Mouse (Mus musculus): ENCODE results near the gene Smg7.

The Smg7 gene

DNA sequence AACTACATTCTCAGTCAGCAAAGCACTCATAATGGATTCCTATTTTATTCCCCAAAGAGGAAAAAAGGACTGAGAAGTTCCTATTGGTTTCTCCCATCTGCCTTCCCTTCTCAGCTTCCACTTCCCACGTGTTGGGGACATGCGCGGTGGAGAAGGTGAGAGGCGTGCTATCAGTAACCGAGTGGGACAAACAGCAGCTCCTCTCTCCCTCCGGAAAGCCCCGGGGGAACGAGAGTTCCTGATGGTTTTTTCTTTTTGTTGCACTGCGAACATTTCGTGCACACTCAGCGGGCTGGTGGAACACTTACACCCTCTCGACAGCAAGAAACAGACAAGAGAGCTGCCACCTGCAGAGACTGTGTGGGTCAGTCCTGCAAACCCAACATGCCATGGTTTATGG is 63.6 kb downstream of the Smg7 start:
- DNase-seq, result no peak

GRCm38 (mm10) chr1:152838026-152838702 is 64.3 kb downstream of the Smg7 start:
- no peak for DNase-seq

GRCm38 (mm10) chr1:152835061-152835460 is 67.4 kb downstream of the Smg7 start:
- DNase-seq, result no peak

GRCm38 (mm10) chr1:152832316-152832715 is 70.1 kb downstream of the Smg7 start:
- no peak for DNase-seq

DNA sequence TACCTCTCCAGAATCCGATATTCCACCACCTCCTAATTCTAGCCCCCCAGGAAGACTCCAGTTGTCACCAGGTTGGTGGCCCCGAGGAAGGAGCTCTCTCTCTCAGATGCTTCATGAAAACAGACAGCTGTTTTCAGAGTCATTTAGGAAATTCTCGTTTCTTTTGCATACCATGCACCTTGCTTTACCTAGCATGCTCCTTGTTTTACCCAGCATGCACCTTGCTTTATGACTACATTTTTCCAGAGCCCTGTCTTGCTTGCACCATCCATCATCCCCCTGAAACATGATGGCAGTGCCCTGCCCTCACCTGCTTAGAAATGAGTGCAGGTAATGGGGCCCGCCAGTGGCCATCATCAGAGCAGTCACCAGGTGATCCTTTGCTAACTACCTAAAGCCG is 70.8 kb downstream of the Smg7 start:
- no peak for DNase-seq

- no peak for DNase-seq
These were observed 71.4 kb downstream of the Smg7 start for GRCm38 (mm10) chr1:152831003-152831402.

GRCm38 (mm10) chr1:152830054-152830453 is 72.4 kb downstream of the Smg7 start:
- no peak for DNase-seq

- DNase-seq, result no peak
These were observed 73.7 kb downstream of the Smg7 start for GRCm38 (mm10) chr1:152828637-152829355.

DNA sequence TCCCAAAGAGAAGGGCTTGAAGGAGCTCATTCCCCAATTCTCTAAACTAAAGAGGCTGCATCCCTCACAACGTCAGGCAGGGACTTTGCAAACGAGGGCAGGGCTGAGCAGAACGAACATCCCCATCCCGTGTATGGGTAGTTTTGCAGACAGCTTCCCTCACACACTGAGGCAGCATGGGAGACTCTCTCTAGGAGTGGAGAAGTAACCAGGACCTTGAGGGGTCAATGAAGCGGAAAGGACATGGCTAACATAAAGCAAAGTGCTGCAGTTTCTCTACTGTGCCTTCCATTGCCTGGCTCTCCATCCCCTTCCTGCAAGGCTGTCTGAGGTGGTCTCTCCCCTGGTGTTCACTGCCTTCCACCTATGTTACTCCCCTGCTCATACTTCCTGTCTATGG is 74.3 kb downstream of the Smg7 start:
- no peak for DNase-seq

- no peak for DNase-seq
These were observed 76.0 kb downstream of the Smg7 start for GRCm38 (mm10) chr1:152826446-152826845.

GRCm38 (mm10) chr1:152824206-152824605 is 78.2 kb downstream of the Smg7 start:
- no peak for DNase-seq

GRCm38 (mm10) chr1:152821746-152822145 is 80.7 kb downstream of the Smg7 start:
- DNase-seq, result no peak

GRCm38 (mm10) chr1:152820911-152821695 is 81.3 kb downstream of the Smg7 start:
- no peak for DNase-seq

GRCm38 (mm10) chr1:152819558-152819957 is 82.9 kb downstream of the Smg7 start:
- no peak for DNase-seq

- DNase-seq, result no peak
These were observed 84.7 kb downstream of the Smg7 start for GRCm38 (mm10) chr1:152817794-152818193.

GRCm38 (mm10) chr1:152817027-152817769 is 85.2 kb downstream of the Smg7 start:
- DNase-seq, result no peak

- peak in 1 of 2 experiments; percentile 17 for DNase-seq
These were observed 87.2 kb downstream of the Smg7 start for GRCm38 (mm10) chr1:152815265-152815701.

DNA sequence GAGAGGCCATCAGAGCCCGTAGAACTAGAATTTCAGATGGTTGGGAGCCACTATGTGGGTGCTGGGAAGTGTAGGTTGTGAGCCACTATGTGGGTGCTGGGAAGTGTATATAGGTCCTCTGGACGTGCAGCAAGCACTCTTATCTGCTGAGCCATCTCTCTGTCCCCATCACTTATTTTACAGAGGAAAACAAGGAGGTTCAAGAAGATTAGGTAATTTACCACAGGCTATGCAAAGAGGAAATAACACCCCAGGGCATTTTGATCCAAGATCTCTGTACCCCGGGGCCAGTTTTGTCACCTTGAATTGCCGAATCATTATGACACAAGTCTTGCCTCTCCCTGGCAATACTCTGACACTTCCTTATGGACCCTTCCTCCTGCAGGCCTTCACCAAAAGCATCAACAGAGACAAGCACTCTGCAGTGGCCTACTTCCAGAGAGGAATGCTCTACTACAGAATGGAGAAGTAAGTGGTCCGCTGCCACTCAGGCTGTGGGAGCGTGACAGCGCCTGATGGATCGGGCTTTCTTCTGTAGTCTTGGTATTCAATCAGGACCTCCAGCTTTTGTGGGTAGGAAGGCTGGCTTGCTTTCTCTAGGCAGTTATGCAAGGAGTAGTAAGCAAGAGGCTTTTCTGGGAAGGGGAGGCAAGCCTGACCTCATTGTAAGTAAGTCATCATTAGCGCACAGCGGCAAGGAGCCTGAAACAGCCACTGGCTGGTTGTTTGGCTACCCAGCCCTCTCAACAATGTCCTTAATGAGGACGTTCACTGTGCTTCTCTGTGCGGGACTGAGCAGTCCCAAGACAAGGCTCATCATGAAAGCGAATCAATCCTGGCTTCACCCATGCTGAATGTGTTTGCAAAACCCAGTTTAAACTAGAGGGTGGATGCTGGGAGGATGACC is 91.7 kb downstream of the Smg7 start:
- no peak for DNase-seq

DNA sequence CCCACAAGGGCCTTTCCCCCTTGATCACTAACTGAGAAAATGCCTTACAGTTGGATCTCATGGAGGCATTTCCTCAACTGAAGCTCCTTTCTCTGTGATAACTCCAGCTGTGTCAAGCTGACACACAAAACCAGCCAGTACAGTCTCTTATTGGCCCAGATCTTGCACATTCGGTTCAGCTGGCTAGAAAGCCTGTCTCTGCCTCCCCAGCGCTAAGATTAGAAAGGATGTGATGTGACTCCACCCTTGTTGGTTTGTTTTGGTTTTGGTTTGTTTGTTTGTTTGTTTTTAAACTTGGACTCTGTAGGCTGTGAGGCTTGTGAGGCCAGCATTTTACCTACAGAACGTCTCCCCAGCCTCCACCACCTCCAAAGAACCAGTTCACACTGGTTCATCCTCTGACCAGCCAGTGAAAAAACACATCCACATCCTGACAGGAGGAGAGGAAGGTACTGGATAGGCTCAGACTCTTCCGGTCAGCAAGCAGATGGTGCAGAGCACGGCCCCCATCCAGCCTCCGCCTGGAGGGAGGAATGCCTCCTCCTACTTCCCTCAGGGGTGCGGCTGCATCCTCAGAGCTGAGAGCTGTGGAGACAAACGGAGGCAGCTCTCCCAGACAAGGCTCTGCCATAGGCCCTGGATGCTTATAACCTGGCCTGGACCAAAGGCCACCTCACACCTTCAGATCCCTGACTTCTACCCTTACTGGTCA is 92.7 kb downstream of the Smg7 start:
- no peak for DNase-seq

- no peak for DNase-seq
These were observed 94.1 kb downstream of the Smg7 start for GRCm38 (mm10) chr1:152808392-152808680.

Measured in cerebellum, postnatal 36 days (tissue).